Mouse (Mus musculus) cerebral cortex, adult 2 months (tissue): ENCODE data around the gene Maob.

ENCODE experiments used
- WGBS: fragments of 180-500 bp; shearing (Covaris S2); methylation state at CpG from one replicate; pipeline ENCODE4 v1.1.7; 2018; 5-methylcytosine and 5-hydroxymethylcytosine counted together

The Maob gene

DNA sequence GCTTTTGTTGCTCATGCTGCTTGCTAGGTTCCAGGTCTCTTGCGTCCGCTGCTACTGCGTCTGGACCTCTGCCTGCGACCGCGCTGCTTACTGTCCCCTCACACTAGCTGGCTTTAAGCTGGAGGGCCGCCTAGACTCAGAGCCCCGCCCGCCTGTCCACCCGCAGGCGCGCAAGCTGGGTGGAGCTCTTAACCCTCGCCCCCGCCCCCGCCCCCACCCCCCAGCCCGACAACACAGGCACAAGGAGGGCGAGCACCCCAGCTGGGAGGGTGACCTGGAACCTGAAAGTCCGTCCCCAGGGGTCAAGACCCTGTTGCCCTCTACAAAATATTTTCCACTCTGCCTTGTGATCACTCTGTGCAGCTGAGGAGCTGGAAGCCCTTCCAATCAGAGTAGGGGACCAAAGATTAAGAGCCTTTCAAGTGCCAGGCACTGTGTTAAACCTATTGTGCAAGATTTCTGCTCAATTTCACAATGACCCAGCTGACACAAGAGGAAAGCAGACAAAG is at the start of gene Maob:
Maob (minus strand) TSS at position 106 of the 509 bp plus-strand sequence.
- WGBS, result 7% methylated on average over 15 of the region's 18 CpGs

DNA sequence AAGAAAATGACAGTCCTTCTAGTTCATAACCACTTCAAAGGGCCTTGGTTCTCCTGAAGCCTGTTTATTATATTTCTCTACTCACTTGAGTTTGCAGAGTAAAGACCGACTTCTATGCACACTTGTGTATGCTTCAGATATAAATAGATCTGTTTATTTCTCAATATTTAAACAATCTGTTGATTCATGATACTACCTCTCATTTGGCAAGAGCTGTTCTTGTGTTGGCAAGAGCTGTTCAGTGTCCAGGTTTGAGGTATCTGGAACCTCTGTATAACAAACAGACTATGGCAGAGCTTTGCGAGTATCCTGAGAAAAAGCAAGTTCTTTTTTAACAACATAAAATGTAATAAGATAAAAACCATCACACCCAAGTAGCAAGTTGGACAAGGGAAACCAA is 28.9 kb upstream of the Maob start:
- 86% methylated on average over 2 of the region's 2 CpGs for WGBS

DNA sequence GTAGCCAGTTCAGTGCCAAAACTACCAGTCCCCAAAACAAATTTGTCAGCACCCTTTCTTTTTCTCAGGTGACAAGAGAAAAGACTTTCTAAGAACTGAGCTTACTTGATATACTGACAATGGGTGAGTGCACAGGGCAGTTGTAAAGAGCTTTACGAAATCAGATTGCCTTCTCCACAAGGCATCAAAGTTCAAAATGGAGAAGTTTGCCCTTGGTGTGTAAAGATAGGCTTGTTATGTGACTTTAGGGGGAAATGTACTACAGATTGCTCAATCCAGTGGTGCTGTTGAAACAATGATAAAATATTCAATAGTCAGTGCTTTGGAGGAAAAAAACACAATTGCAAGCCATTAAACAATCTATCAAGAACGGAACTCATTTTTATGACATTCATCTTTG is 24.3 kb upstream of the Maob start:
- WGBS, result 98% methylated on average over 2 of the region's 2 CpGs

DNA sequence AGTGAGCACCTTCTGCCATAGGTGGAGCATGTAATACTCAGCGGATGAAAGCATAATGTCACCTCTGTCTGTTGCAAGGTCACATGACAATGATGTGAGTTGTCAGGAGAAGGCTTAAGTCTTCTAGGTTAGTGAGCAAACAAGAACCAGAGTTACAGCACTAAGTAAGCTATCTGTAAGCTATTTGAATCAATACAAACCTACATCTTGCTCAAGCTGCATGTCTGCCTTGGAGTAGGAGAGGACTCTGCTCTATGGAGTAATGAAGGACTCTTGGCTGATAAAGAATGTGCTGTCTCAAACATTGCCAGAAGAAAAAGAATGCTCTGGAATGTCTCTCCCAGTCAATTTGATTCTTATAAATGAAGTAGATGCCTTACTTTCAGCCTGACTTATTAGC is 20.1 kb upstream of the Maob start:
- WGBS, result 100% methylated on average over 1 of the region's 1 CpGs

DNA sequence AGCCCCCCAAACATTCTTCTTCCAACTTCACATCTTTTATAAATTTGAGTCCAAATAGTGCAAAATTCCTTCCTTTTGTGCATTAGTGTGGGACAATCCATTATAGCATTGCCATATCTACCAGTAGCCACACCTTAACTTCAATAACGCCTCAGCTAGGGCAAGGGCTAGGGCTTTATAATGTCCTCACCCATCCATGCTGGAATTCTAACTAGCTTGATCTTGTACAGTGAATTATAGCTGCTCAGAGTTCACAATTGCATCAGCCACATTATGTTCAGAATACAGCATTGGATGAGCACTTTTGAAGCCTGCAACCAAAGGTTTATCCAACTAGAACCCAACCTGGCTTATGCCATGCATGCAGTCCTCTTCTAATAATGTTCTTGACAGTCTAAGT is 8.9 kb upstream of the Maob start:
- WGBS, result 90% methylated on average over 1 of the region's 1 CpGs

DNA sequence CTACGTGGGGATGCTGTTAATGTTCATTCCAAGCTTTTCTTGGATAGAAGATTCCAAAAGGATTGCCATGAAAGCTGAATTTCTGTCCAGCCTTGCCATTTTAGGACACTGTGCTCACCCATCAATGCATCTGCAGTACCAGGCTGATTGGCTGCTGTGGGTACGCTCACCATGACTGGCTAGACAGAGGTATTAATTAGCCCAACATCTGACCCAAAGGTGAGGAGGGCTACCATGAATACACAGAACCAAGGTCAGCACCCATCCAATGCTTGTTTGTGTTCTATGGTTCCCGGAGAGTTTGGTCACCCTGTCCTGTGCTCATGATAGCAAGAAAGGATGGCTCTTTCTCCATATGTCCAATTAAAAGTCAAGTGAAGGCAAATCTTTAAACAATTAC is 1.2 kb downstream of the Maob start:
- WGBS, result 96% methylated on average over 3 of the region's 3 CpGs

DNA sequence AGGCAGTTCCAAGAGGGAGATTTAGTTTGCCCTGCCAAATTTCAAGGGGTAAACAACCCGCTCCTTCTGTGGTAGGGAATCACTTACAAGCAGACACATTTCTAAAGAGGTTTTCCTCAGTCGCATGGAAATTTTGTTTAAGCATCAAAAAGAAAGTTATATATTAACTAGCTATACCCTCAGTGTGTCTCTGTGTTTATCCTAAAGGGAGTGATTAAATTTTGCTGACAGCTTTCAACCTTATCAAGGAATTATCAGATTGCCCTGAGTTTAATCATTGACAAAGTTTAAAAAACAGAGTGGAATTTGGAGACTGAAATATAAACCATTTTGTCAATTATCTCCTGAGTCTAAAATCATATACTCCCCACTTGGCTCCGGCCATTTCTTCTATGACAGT is 5.1 kb downstream of the Maob start:
- WGBS, result 59% methylated on average over 3 of the region's 3 CpGs

DNA sequence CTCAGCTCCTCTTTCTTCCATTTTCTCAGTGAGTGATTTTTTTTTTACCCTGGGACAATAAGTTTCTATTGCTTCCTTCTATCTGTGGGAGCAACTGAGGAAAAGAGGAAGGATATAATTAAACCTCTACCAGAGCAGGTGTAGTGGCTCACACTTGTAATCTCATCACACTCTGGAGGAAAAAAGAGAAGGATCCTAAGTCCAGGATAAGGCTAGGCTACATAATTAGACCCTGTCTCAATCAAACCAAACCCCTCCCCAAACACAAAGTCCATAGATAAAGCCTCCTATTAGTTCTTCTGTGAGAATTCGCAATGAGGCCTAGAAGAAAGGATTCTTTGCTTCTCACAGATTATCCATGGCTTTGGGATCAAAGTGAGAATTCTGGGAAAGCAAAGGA is 49.7 kb downstream of the Maob start:
- WGBS, result 62% methylated on average over 1 of the region's 1 CpGs

DNA sequence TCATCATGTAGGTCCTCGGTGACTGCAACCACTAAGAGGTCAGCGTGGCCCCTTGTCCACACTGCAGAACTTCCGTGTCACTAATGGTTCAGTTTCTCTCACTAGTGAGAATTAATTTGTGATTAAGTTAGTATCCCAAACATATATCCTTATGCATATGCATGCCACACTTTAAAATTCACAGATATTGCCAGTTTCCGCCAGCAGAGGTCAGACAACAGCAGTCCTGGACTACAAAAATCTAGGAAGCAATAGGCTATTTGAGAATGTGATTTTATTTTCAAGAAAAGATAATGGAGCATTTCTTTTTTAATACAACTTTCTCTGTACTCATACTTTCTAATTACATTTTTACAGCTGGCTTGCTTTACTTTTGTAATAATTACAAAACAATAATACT is 51.0 kb downstream of the Maob start:
- 75% methylated on average over 4 of the region's 4 CpGs for WGBS

DNA sequence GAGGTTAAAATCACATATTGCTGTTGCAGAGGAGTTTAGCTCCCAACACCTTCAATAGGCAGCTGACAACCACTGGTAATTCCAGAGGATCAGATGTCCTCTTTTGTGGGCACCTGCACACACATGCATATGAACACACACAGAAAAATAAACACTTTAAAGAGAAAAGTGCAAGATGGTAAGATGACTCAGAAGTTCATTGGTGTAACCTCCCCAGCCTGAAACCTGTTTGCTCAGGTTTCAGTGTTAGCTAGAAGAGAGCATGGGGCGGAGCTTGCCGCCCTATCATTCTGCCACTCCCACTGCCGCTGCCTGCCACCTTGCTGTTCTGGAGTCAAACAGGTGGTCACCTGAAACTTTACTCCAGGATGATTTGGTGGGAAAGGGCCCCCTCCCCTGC is 55.7 kb downstream of the Maob start:
- WGBS, result 70% methylated on average over 3 of the region's 3 CpGs

DNA sequence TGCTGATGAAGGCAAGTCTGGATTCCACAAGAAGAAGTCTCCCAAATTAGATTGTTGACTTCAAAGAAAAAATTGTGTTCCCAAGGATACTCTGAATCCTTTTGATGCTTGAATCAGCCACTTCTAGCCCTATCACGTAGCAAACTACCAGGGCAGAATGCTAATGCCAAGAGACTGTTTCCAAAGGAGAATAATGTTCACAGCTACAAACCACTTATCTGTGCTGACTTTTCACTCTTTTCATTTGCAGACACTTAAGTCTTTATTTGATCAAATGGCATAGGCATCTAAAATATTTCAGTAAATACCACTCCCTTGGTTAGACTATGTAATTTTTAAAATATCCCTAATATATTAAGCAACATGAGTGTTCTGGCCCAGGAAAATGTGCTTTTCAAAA is 68.2 kb downstream of the Maob start:
- WGBS, result 55% methylated on average over 1 of the region's 1 CpGs

DNA sequence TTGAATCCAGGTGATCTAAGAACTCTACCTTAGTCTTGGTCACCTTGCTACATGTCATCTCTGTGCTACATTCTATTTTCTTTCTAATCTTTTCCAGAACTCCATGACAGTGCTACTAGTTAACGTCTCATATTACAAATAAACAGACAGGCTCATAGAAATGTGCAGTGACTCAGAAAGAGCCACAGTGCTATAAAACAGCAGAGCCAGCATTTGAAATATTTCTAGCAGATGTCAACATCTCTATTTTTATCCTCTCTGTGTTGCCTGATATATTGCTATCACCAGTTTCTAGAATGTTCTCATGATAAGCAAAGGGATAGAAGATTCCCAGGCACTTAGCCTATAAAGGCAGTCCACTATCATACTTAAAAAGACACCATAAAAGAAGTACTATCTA is 103.1 kb downstream of the Maob start:
- WGBS, result 42% methylated on average over 1 of the region's 1 CpGs

DNA sequence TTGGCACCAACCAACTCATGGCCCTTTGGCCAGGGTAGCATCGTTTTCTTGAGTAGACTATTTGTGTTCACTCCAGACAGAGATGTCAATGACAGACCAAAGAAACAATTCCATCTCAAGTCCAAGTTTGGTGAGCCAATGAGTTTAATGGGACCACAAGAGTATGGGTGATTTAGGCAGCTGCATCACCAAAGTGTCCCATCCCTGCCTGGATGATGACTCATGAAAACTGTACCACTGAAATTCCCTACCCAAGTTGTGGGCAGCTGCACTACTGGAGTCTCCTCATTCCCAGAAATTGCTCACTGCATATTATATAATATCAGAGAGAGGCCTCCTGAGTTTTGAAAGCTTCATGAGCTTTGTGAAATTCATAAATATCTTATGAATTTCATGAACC is 111.1 kb downstream of the Maob start:
- 79% methylated on average over 1 of the region's 1 CpGs for WGBS
